Mouse (Mus musculus) retina, embryonic 14.5 days (tissue): ENCODE measurements around the gene Teddm2.
A peak's percentile ranks its signal among the peaks of the same experiment; 100 is the strongest.
"Not testable (repeated sequence)": the region's sequence is repeated elsewhere in the genome, so short reads cannot be mapped to it uniquely, and the experiment has no call there.

Source experiments
- DNase-seq: peaks from one replicate; pipeline ENCODE4 v3.0.0-alpha.2; 2015; ENCODE audit warnings: low spot score

Gene Teddm2

DNA sequence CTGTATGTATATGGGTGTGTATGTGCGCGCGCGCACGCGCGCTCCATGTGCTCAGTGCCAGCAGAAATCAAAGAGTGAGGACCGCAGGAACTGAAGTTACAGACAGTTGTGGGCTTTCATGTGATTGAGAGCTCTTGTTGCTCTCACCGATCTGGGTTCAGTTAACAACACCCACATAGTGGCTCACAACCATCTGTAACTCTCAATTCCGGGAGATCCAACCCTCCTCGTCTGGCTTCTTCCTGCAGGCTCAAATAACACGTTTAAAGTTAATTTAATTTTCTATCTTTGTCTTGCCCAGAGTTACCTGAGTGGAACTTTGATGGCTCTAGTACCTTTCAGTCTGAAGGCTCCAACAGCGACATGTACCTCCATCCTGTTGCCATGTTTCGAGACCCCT is 4.2 kb upstream of the Teddm2 start:
- DNase-seq = no peak

DNA sequence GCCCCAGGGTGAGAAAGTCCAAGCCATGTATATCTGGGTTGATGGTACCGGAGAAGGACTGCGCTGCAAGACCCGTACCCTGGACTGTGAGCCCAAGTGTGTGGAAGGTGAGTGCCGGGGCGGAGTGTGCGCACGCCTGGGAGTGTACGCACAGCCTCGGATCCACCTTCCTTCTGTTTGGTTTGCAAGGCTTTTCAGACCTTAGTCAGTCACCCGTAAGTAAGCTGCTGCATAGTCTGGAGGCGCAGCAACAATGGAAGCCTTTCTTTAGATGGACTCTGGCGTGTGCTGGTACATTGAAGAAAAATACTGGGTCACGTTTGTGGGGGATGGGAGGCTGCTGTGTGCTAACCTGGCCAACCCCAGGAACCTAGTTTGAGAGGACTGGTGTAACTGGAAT is 3.0 kb upstream of the Teddm2 start:
- DNase-seq = peak; percentile 88

DNA sequence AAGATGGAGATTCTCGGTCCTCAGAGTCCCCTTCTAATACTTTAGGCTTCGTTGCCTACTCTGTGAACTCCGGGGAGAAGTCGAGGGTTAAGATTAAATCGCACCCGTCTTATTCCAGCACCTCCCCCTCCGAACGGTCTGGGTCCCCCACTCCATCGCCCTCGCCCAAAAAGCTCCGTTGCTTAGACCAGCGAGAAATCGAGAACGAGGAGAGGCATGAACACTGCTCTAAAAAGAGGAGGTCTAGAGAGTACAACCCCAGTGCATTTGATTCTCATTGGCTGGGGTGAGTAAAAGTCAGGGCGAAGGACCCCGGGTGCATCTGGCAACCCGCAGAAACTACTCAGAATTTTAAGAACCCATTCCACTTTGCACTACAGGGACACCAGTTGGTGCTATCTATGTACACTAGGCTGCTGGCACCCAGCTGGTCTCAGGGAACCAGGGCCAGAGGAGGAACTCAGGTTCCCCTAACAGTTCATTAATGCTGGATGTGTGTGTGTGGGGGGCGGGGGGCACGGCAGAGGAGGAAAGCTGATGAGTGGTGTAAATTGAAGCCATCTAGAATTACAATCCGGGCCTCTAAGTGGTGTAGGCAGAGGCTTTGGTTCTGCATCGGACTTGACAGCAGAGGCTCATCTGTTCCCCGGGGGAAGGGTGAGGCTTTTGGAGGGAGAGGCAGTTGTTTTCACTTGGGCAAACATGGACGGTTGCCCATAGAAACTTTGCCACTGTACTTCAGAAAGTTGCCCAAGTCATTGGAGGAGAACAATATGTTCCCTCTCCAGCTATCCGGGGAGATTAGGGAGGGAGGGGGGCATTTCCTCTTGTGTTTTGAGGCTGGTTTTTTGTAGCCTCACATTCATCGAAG is 1.1 kb upstream of the Teddm2 start:
- DNase-seq = peak; percentile 67

DNA sequence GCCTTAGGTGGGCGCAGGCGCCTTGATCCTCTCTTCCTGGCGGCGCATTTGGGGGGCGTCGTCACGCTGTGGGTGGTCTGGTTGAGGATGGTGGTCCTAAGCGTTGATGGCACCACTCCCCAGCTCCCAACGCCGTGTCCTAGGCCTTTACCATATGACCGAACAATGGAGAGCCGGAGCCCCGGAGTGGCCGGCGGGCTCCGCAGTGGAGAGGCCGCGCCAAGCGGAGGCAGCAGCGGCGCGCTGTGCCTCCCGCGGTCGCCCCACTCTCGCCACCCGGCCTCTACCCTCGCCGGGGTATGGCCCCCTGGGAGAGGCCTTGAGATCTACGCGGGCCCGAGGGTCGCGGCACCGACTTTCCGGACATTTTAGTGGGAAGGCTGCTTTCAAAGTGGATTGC is 353 bp upstream of the Teddm2 start:
- DNase-seq = no peak

DNA sequence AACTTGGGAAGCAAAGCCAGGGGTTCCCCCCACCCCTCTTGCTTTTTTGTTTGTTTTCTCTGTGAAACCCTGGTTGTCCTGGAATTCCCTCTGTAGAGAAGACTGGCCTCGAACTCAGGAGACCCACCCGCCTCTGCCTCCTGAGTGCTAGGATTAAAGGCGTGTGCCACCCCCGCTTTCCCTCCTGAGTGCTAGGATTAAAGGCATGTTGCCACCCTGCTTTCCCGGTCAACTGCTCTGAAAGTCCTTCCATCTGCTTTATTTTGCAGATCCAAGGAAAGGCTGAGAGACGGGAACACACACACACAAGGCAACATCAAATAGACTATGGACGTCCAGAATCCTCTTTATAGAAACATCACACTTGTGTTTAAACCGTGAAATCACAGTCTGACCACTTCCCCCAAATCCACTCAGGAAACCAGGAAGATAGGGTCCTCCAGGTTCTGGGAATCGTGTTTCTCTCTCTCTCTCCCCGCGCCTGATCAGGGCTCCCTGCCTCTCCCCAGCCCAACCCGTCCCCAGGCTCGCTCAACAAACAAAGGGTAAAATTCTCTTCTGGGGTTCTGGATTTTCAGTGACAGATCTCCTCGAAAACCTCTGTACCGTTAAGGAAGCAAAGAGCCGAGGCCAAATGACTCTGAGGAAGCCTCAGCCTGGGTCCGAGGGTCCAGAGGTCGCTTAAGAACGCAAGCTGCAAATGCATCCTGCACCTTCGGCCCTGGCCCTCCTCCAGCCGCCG is 868 bp downstream of the Teddm2 start:
- no peak for DNase-seq

DNA sequence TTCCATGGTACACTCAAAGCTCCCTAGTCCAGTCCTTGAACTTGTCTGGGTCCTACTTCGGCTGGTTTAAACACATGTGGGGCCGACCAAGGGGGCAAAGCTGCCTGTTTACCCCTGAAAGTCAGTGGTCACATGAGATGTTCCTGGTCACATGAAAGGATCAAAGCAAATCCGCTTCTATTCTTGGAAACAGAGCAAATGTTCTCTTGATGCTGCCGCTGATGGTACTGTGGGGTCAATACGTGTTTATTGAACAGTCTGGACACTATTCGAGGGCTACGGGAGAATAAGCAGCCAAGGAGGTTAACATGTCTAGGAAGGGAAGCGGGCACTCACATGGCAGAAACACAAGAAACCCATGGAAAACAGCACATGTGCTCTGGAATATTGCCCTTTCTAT is 2.8 kb downstream of the Teddm2 start:
- DNase-seq = no peak

DNA sequence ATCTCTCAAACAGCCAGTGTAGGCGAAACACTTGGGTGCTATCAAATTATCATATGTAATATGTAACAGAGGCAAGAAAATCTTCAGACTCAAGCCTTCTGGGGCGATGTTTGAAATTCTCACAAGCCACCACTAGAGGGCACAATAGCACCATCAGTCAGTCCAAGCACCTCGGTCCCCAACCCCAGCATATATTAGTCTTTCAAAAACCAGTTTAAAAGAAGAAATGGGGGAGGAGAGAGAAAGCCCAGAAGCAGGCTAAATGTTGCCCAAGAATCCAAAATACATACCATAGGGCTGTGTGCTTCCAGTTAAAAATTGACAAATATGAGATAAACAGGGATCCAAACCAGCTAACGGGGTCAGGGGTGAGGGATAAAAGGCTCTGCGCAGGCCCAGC is 5.0 kb downstream of the Teddm2 start:
- DNase-seq = peak; percentile 95

GRCm38 (mm10) chr1:153894201-153894893 is 5.7 kb downstream of the Teddm2 start:
- no peak for DNase-seq

DNA sequence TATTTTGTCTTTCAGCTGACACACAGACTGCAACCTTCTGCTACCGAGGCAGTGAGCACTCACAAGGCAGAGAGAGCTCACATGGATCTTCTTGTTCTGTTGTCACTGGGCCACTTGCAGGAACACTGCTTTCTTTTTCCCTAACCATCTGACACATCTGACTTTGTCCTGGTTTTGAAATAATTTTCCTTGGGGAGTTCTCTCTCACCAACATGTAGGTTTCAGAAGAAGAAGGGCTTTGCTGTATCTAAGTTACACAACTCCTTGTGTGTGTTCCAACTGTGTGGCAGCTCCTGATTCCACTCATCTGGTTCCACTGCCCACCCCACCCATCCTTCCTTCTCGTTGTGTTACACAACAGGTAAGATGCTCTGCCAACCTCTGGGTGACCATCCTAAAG is 6.3 kb downstream of the Teddm2 start:
- DNase-seq = no peak

GRCm38 (mm10) chr1:153891442-153891841 is 8.6 kb downstream of the Teddm2 start, which contains the start of gene Teddm1a:
TSS of gene Teddm1a (plus strand) at chr1:153891742.
- DNase-seq = no peak

GRCm38 (mm10) chr1:153890121-153890520 is 9.9 kb downstream of the Teddm2 start:
- no peak for DNase-seq

- DNase-seq = no peak
These were observed 13.9 kb downstream of the Teddm2 start for GRCm38 (mm10) chr1:153886024-153886633.

- not testable (repeated sequence) for DNase-seq
These were observed 19.6 kb downstream of the Teddm2 start for GRCm38 (mm10) chr1:153880391-153880790.

- no peak for DNase-seq
These were observed 26.0 kb downstream of the Teddm2 start, which contains the start of gene Teddm1b for GRCm38 (mm10) chr1:153874045-153874444. TSS of gene Teddm1b (plus strand) at chr1:153874345.

GRCm38 (mm10) chr1:153855946-153856345 is 44.1 kb downstream of the Teddm2 start:
- DNase-seq = no peak

DNA sequence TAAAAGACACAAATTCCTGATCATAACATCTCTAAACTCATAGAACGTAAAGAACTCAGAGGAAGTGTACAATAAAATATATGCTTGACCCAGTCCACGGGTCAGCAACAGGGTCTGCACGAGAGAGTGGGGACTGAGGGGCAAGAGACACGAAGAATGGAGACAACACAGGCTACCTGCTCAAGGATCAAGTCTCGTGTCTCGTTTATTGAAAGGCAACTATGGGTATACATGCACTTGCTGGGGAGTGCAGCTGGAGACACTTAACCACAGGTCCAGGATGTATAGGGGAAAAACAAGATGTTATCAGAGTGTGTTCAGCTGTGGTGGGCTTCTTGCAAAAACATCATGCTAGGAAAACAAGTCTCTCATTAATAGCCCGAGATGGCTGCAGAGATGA is 47.3 kb downstream of the Teddm2 start:
- DNase-seq = not testable (repeated sequence)

DNA sequence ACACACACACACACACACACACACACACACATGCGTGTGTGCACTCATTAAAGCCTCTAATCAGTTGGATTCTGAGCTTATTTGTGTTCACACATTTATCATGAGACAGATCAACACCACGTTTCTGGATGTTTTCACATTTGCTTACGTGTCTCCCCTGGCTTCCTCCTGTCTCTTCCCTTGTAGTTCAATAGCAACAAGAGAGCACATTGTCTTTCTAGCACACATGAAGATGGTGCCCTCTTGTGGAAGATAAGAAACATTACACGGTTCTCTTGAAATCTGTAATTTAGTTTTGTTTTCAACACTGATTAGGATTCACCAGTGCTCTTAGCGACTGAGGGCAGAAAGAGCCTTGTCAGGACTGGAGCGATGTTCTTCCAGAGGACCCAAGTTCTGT is 53.2 kb downstream of the Teddm2 start:
- DNase-seq = peak; percentile 80

- DNase-seq = no peak
These were observed 53.6 kb downstream of the Teddm2 start for GRCm38 (mm10) chr1:153846420-153846819.

DNA sequence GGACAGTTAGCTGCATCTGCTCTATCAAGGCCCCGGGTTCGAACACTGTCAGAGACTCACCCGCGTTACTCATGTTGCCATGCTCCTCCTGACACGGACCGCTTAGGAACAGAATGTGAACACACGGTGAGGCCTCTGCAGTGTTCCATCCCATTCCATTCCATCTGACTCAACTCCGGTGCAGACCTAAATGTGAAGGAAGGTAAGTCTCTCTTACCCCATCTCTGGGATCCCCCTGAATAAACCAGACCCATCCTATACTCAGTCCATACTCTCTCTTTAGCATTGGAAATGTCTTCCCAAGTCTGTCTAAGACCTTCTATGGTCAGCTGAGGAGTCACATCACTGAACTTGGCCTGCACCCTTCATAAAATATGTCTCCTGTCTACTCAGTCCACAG is 56.0 kb downstream of the Teddm2 start, which contains the start of gene Rgsl1:
TSS of gene Rgsl1 (minus strand) at position 101 of the 400 bp plus-strand sequence.
- DNase-seq = no peak

- no peak for DNase-seq
These were observed 57.8 kb downstream of the Teddm2 start for GRCm38 (mm10) chr1:153842121-153842740.

GRCm38 (mm10) chr1:153836036-153836435 is 64.0 kb downstream of the Teddm2 start:
- no peak for DNase-seq
